16 mouse cellular contexts compared by ENCODE assay signal in genomic region chr3:152428925-152429324, GRCm38 (mm10).
A peak's percentile ranks its signal among the peaks of the same experiment; 100 is the strongest.
DNase-seq lines count a peak whose midpoint lies in the region; ATAC-seq lines count a peak whose summit lies in the region.
"Had no signal": no experiment of that assay in that cellular context is flagged by ENCODE, and none has a peak within 500 bp of the region (broad histone marks: within the 10 kb centered on the region; RNA-seq: fewer than 3 reads in every experiment).

No protein-coding gene starts in this region.

- ATAC-seq in frontal cortex, adult (ENCODE audit: low TSS enrichment): peak; percentile 53; the same call in 1 of the 2 replicates
- ATAC-seq: forebrain, embryonic 14.5 days; forebrain, embryonic 16.5 days had no signal

- DNase-seq in frontal cortex, postnatal 36 days (ENCODE audit: low spot score in 2 of 2): no peak
- DNase-seq in right cerebral cortex, adult 18-20 months: peak; percentile 38
- no peak for DNase-seq in right cerebral cortex, postnatal 10 days (ENCODE audit: low spot score in 2 of 2)
- DNase-seq in brain, adult 2 months (ENCODE audit: low read depth, low spot score): peak; percentile 33
- DNase-seq in testis, postnatal 10 days (ENCODE audit: low spot score): no peak
- DNase-seq: adrenal gland, adult 2 months; adrenal gland, postnatal 10 days; adrenal gland, postnatal 25 days; cerebellum, adult 11-12 months; cerebellum, adult 2 months; cerebellum, adult 9-10 months; cerebellum, postnatal 10 days; cerebellum, postnatal 25 days had no signal

Comparison
In these comparisons a context has a peak if more than half of its experiments do, and no peak if none do; other contexts are left out.
1. DNase-seq: peak in right cerebral cortex, adult 18-20 months (single experiment) and brain, adult 2 months (single experiment); none in frontal cortex, postnatal 36 days (0 of 2), right cerebral cortex, postnatal 10 days (0 of 2) and testis, postnatal 10 days (single experiment).